Mouse (Mus musculus) c-Kit-positive CD71-positive TER-119-negative erythroid progenitor cells, embryonic 14.5 days (primary cell): ENCODE data around the gene 1700028K03Rik.
A peak's percentile ranks its signal among the peaks of the same experiment; 100 is the strongest.

Source experiments
- DNase-seq: peaks from one replicate; pipeline ENCODE4 v3.0.0-alpha.2; 2013; ENCODE audit warnings: low read depth

Gene 1700028K03Rik

GRCm38 (mm10) chr5:107534581-107534980 is at the start of gene 1700028K03Rik:
1700028K03Rik (plus strand) TSS chr5:107534709.
- DNase-seq: no peak

DNA sequence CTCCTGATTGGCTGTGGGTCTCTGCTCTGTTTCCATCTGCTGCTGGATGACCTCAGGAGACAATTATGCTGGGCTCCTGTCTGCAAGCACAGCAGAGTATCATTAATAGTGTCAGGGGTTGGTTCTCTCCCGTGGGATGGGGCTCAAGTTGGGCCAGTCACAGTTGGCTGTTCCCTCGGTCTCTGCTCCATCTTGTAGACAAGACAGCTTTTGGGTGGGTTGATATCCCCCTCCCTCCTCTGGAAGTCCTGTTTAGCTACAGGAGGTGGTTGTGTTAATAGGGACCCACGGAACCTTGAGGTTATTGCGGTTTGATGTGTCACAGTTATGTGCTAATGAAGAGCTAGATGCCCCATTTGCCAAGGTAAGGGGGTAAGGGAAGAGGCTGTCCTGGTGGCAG is 45.5 kb upstream of the 1700028K03Rik start:
- no peak for DNase-seq

DNA sequence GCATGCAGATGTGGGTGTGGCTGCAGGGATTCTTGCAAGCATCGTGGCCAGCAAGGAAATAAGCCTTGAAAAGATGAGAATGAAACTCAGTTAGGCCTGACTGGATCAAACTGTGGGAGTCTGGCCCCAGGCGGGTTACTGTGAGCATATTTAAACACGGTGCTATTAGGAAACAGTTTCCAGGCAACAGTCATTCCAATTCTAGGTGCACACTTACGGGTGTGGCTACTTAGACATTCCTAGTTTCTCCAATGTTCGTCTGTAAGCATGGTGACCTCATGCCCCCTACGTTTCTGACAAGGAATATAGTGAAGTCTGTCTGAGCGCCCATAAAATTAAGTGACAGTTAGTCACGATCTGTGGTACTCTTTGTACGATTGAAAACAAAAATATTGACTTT is 43.5 kb upstream of the 1700028K03Rik start:
- no peak for DNase-seq

DNA sequence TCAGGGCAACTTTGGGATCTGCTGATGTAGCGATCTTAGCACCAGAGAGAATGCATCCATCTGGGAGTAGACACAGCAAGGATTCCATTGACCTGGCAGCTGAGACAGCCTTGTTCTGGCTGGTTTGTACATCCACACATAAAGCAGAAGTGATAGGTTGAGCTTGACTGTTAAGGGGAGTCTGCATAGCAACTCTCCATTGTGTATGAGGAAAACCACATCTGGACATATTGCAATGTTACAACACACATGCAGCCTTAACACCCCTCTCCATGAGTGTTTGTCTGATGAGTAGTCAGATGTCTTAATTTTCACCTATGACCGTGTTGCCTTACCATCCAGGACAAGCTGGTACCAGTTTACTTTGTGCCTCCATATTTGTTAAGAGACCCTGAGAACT is 42.0 kb upstream of the 1700028K03Rik start:
- DNase-seq: no peak

GRCm38 (mm10) chr5:107494759-107495158 is 39.8 kb upstream of the 1700028K03Rik start:
- DNase-seq: no peak

DNA sequence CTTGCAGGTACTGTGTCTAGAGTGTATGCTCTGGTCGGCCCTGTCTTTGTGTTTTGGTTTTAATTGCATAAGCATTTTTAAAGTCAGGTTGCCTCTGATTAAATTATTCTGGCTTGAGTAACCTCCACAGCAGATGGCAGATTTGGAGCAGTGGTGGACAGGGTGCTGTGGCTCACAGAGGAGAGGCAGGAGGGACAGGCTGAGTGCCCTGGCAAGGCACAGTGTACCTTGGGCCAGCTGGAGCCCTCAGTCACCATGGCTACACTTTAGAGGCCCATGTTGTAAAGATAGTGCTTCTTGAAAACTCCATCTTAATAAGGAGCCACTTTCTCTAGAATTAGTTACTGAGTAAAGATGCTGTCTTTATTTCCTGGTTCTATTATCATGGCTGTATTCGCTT is 38.5 kb upstream of the 1700028K03Rik start:
- DNase-seq: no peak

- DNase-seq: no peak
Observed at GRCm38 (mm10) chr5:107497519-107498501, 36.7 kb upstream of the 1700028K03Rik start.

- DNase-seq: no peak
Observed at GRCm38 (mm10) chr5:107498806-107499310, 35.7 kb upstream of the 1700028K03Rik start.

GRCm38 (mm10) chr5:107499891-107500535 is 34.5 kb upstream of the 1700028K03Rik start:
- no peak for DNase-seq

DNA sequence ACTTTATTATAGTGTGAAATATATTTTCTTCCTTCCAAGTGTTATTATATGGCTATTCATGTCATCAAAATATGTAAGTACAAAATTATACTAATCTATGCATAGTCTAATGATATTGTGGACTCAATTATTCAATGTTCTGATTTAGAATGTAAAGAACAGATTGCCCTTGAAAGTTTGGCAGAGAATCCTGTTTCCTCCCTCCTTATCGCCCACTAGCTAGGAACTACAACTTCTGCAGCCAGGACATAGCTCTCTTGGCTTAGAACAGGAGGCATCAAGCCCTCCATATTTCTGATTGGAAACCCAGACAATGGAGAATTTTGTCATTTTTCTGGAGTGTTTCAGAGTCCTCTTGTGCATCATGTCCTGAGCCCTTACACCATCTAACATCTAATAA is 33.8 kb upstream of the 1700028K03Rik start:
- no peak for DNase-seq

GRCm38 (mm10) chr5:107507321-107507720 is 27.2 kb upstream of the 1700028K03Rik start, which contains the start of gene Gm42669:
Gm42669 (plus strand) TSS chr5:107507621.
- DNase-seq: no peak

GRCm38 (mm10) chr5:107510503-107510902 is 24.0 kb upstream of the 1700028K03Rik start:
- no peak for DNase-seq

DNA sequence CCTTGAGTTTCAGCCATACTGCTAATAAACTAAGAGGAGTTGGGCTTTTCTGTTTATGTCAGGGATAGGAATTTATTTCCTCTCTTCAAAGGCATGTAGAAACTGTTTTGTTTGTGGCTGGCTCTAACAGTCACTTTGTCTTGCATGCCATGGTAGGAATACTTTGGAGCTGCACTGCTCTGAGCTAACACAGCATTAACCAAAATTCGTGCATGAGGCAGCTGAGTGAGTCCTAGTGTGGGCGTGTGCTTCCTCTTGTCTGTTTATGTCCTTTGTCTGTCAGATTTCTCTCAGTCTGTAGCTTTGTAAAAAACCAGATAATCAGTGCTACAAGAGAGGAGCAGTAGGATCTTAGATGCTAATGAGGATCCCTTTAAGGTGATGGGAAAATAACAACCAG is 23.2 kb upstream of the 1700028K03Rik start:
- DNase-seq: no peak

DNA sequence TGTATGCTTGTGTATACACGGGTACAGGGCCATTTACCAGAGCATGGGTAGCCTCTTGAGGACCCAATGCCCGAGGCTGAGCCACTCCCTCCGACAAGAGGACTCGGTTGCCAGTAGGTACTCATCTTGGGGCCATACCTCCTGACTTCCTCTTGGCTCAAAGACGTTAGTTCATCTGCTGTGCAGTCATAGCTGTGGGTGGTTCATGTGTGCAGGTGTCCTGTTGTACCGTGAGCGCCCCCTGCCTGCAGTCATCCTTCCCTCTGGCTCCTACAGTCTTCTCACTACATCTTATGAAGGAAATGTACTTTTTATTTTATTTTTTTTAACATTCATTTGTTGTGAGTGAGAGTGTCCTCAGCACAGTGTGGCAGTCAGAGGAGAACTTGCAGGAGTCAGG is 20.9 kb upstream of the 1700028K03Rik start:
- DNase-seq: peak; percentile 51

DNA sequence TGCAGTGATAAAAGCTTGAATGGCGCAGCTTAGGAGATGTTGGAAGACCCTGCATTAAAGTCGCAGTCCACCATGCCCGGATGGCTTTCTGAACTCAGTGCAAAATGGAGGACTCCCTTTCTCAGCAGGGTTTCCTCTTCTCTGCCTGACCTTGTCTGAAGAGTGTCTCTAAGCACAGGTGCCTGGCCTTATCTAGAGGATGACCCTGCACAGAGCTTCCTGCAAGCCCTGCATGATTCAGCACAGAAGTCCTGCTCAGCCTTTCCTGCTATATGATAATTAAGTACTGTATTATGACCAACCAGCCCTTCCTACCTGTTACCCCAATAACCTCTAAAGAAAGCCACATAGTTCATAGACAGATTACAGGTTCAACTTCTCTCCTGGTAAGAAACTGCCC is 19.1 kb upstream of the 1700028K03Rik start:
- DNase-seq: no peak

DNA sequence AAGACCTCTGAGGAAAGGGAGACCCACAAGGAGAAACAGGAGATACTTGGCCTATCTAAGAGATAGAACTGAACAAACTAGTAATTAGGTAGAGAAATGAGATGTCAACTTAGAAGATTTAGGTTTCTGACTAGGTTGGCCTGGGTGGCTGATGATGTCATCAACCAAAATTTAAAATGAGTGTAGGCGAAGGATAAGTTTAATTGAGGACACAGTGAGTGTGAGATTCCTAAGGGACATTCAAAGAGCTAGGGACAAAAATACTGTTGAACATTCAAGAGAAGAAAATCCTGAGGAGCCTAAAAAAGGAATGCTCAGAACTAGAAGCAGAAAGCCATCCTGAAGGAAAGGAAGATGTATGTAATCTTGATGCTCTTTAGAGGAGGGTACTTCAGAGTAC is 18.4 kb upstream of the 1700028K03Rik start:
- no peak for DNase-seq

DNA sequence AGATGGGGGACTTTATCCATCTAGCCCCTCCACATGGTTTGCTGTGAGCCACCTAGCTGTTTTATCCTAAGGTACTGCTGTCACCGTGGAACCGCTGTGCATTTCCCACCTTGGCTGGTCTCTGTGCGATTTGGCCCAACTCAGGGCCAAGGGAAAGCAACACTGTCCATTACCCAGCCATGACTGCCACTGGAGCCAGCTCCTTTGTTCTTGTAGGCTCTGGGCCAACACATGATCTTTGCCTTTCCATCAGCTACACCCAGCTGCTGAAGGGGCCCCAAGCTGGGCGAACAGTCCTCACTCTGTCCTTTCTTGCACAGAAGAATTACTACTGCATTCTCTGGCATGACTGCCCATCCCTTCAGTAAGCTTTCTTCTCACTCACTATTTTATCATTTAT is 15.9 kb upstream of the 1700028K03Rik start:
- DNase-seq: no peak

- DNase-seq: no peak
Observed at GRCm38 (mm10) chr5:107521386-107521785, 13.1 kb upstream of the 1700028K03Rik start.

DNA sequence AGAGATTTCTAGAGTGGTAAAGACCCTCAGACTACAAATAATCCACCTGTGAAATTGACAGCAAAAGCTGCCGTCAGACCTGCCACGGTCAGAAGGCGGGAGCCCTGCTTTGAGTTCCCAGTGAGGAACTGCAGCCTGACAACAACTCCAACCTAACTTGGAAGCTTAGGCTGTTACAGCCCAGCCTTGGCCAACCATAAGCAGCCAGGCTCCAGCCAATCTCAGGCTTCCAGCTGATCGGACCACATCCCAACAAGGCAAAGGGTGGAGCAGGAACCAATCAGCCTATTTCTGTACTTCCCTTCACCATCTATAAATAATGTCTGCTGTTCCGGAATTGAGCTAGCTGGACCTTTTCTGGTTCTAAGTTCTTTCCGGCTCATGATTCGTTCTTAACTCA is 12.6 kb upstream of the 1700028K03Rik start:
- no peak for DNase-seq

GRCm38 (mm10) chr5:107524281-107524680 is 10.2 kb upstream of the 1700028K03Rik start:
- no peak for DNase-seq

- DNase-seq: no peak
Observed at GRCm38 (mm10) chr5:107528856-107529255, 5.7 kb upstream of the 1700028K03Rik start.

DNA sequence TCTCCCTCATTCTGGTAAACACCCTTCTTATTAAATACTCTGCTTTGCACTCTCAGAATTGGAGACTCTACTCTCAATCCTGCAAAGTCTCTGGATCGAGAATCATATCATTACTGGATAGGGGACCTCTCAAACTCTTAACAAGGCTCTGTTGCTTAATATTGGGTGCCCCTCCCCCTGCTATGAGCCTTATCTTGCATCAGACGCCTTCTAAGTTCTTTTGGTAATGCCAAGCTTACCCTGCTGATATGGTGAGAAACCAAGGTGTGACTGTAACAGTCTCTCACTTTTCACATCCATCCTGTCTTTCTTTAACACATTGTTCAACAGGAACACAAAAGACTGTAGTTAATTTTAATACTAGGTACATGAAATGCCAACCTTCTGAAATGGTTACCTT is 919 bp upstream of the 1700028K03Rik start:
- no peak for DNase-seq

GRCm38 (mm10) chr5:107541696-107542095 is 7.2 kb downstream of the 1700028K03Rik start:
- no peak for DNase-seq
